Mouse (Mus musculus) liver, adult 2 months (tissue): ENCODE results near the gene Gm37240. TPM values are rescaled to one million over a fixed set of nuclear protein-coding genes. Genes with fewer than 3 reads are reported as not detected.

ENCODE experiments used
- DNase-seq: peaks from one replicate; pipeline ENCODE4 v3.0.0-alpha.2; 2011; ENCODE audit warnings: low read depth, low spot score; ENCODE audit errors: extremely low read depth
- H3K27ac ChIP-seq: fragments of 200-500 bp; replicated peaks from 2 replicates; pipeline ENCODE4 v1.5.1; 2012; ENCODE audit warnings: low read depth, mild to moderate bottlenecking, control low read depth, inconsistent platforms, low read length; ENCODE audit not compliant: insufficient read depth
- H3K27me3 ChIP-seq: fragments of 200-500 bp; 2 replicates; pipeline ENCODE4 v1.6.1; 2012; ENCODE audit warnings: mild to moderate bottlenecking, moderate library complexity, low read length, inconsistent platforms; ENCODE audit not compliant: control insufficient read depth, insufficient read depth
- H3K36me3 ChIP-seq: fragments of 200-500 bp; 2 replicates; pipeline ENCODE4 v1.6.1; 2012; ENCODE audit warnings: low read length, inconsistent platforms; ENCODE audit not compliant: control insufficient read depth, insufficient read depth
- H3K4me1 ChIP-seq: fragments of 200-500 bp; 2 replicates; pipeline ENCODE4 v1.6.1; 2011; ENCODE audit warnings: low read length; ENCODE audit not compliant: control insufficient read depth, insufficient read depth
- H3K4me3 ChIP-seq: fragments of 200-500 bp; 2 replicates; pipeline ENCODE4 v1.5.1; 2011; ENCODE audit warnings: low read depth, mild to moderate bottlenecking, control low read depth, low read length, moderate library complexity; ENCODE audit not compliant: insufficient read depth
- H3K79me2 ChIP-seq: fragments of 200-500 bp; 2 replicates; pipeline ENCODE4 v1.6.1; 2012; ENCODE audit warnings: inconsistent platforms, mild to moderate bottlenecking, low read length, moderate library complexity; ENCODE audit not compliant: control insufficient read depth, insufficient read depth
- H3K9ac ChIP-seq: fragments of 200-500 bp; 2 replicates; pipeline ENCODE4 v1.6.1; 2012; ENCODE audit warnings: low read depth, mild to moderate bottlenecking, control low read depth, inconsistent platforms, low read length
- CTCF ChIP-seq: fragments of 200-500 bp; IDR thresholded peaks from 2 replicates; pipeline ENCODE4 v1.5.1; 2011; ENCODE audit warnings: low read depth, low read length, control low read depth
- POLR2A ChIP-seq: fragments of 200-500 bp; IDR thresholded peaks from 2 replicates; pipeline ENCODE4 v1.6.1; 2011; ENCODE audit warnings: low read length, control low read depth; ENCODE audit not compliant: insufficient read depth; ENCODE audit errors: extremely low read depth
- WGBS: fragments of 180-500 bp; shearing (Covaris S2); methylation state at CpG from one replicate; pipeline ENCODE4 v1.1.7; 2018; 5-methylcytosine and 5-hydroxymethylcytosine counted together
- polyA plus RNA-seq: library from polyadenylated mRNA; depleted of rRNA; stranded (reverse); fragments of >200 nt; gene quantifications from 2 replicates; pipeline ENCODE4 v1.2.3, GENCODE M21; 2012
- total RNA-seq: library from RNA; depleted of rRNA; stranded (reverse); fragments of >200 nt; gene quantifications from 2 replicates; pipeline ENCODE4 v1.2.3, GENCODE M21; 2014

The Gm37240 gene
- total and polyA plus RNA-seq, 2 experiments = 2.2 to 6.9 TPM

GRCm38 (mm10) chr3:85209887-85210844 is 677.2 kb downstream of the Gm37240 start:
- Histone ChIP-seq H3K27ac (no peak overlapping the region), H3K36me3 (no peaks in the 10 kb centered on the region), H3K27me3 (no peaks in the 10 kb centered on the region), H3K4me3 (no peak overlapping the region), H3K9ac (no peak overlapping the region), H3K79me2 (no peaks in the 10 kb centered on the region), H3K4me1 (no peaks in the 10 kb centered on the region)
- no peak for DNase-seq
- 68% methylated on average over 17 of the region's 17 CpGs for WGBS
- TF ChIP-seq CTCF = no peak
- TF ChIP-seq POLR2A = no peak

DNA sequence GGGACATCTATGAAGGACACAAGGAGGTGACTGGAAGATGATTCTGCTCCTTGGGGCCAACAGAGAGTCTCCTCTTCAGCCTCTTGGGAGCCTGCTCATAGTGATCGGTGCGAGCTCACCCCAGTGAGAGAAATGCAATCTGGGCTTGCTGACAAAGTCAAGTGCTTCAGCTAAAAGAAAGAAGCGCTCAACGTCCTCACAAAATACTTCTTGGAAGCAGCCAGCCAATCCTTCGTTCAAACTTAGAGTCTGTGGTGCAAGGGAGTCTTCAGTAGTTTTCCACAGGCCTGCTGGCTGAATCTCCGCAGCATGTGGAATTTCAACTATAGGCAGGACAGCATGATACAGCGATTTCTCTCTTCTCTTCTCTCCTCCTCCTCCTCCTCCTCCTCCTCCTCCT is 680.8 kb downstream of the Gm37240 start:
- TF ChIP-seq POLR2A = no peak
- TF ChIP-seq CTCF = no peak
- H3K4me1 ChIP-seq = no peaks in the 10 kb centered on the region
- DNase-seq = no peak
- no peaks in the 10 kb centered on the region for H3K79me2 ChIP-seq
- no peaks in the 10 kb centered on the region for H3K36me3 ChIP-seq
- WGBS = 91% methylated on average over 7 of the region's 7 CpGs
- H3K4me3 ChIP-seq = no peak overlapping the region
- no peak overlapping the region for H3K9ac ChIP-seq
- no peaks in the 10 kb centered on the region for H3K27me3 ChIP-seq
- H3K27ac ChIP-seq = no peak overlapping the region

GRCm38 (mm10) chr3:85205911-85206310 is 681.4 kb downstream of the Gm37240 start:
- no peak overlapping the region for H3K4me3 ChIP-seq
- no peaks in the 10 kb centered on the region for H3K36me3 ChIP-seq
- no peaks in the 10 kb centered on the region for H3K27me3 ChIP-seq
- DNase-seq = no peak
- no peaks in the 10 kb centered on the region for H3K4me1 ChIP-seq
- WGBS = 91% methylated on average over 4 of the region's 4 CpGs
- H3K79me2 ChIP-seq = no peaks in the 10 kb centered on the region
- H3K9ac ChIP-seq = no peak overlapping the region
- no peak overlapping the region for H3K27ac ChIP-seq
- no peak for TF ChIP-seq CTCF
- no peak for TF ChIP-seq POLR2A

DNA sequence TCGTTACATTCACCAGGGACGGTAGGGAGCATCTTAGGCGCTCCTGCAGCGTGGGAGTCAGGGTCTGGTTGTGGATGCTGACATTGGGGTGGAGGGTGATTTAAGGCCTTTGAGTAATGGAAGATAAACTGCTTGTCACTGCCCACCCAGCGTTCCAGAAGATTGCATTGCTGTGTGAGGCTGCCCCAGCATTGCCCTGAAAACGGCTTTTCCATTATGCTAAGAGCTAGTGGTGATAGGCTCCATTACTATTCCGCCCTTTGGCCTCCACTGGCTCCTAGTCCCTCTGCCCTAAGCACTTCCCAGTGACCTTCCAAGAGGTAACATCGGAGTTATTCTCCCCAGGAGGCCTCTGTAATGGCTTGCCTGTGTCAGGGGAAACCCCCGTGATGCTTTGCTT is 683.7 kb downstream of the Gm37240 start:
- 81% methylated on average over 9 of the region's 9 CpGs for WGBS
- TF ChIP-seq POLR2A (no peak), CTCF (no peak)
- no peaks in the 10 kb centered on the region for H3K27me3 ChIP-seq
- H3K36me3 ChIP-seq = no peaks in the 10 kb centered on the region
- no peak for DNase-seq
- H3K4me1 ChIP-seq = peaks cover 5% of the 10 kb centered on the region; the same call in 1 of the 2 replicates
- no peak overlapping the region for H3K4me3 ChIP-seq
- H3K27ac ChIP-seq = no peak overlapping the region
- no peak overlapping the region for H3K9ac ChIP-seq
- no peaks in the 10 kb centered on the region; the same call in 1 of the 2 replicates for H3K79me2 ChIP-seq

DNA sequence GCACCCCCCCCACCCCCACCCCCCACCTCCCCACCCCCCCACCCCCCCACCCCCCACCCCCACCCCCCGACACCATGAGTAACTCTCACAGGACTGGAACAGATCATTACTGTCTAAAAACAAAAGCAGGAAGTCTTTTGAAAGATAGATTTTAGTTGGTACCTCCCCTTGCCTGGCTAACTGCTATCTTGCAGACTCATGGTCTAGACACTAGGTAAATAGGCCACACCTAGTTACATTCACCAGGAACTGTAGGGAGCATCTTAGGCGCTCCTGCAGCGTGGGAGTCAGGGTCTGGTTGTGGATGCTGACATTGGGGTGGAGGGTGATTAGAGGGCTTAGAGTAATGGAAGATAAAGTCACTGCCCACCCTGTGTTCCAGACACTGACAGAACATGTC is 684.6 kb downstream of the Gm37240 start:
- no peak overlapping the region for H3K4me3 ChIP-seq

DNA sequence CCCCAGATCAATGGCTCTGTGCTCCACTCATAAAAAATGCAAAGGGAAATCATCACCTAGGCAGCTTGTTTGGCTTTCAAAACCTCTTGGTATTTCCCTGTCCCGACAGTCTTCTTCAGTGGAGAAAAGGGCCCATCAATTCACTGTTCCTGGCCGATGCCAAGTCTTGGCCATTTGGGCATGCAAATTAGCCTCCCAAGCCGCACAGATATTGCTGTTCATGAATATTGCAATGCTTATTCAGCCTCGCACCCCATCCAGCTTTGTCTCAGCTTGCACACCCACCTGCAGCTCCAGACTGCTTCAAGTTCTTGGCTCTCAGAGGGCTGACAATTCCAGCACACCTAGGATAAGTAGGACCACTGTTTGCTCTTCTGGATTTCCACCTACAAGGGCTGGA is 685.5 kb downstream of the Gm37240 start:
- H3K79me2 ChIP-seq = no peaks in the 10 kb centered on the region; the same call in 1 of the 2 replicates
- no peak overlapping the region for H3K27ac ChIP-seq
- H3K27me3 ChIP-seq = no peaks in the 10 kb centered on the region
- no peak for DNase-seq
- H3K4me1 ChIP-seq = peaks cover 13% of the 10 kb centered on the region
- 92% methylated on average over 4 of the region's 4 CpGs for WGBS
- H3K4me3 ChIP-seq = no peak overlapping the region
- TF ChIP-seq CTCF (no peak), POLR2A (no peak)
- no peak overlapping the region for H3K9ac ChIP-seq
- no peaks in the 10 kb centered on the region for H3K36me3 ChIP-seq

More for the DNA sequence above, 684.6 kb downstream of the Gm37240 start:
- Histone ChIP-seq H3K9ac (no peak overlapping the region), H3K79me2 (no peaks in the 10 kb centered on the region; the same call in 1 of the 2 replicates), H3K27ac (no peak overlapping the region), H3K27me3 (no peaks in the 10 kb centered on the region), H3K4me1 (peaks cover 9% of the 10 kb centered on the region; the same call in 1 of the 2 replicates), H3K36me3 (no peaks in the 10 kb centered on the region)
- TF ChIP-seq CTCF (no peak), POLR2A (no peak)
- WGBS = 74% methylated on average over 3 of the region's 3 CpGs
- DNase-seq = no peak
